Mouse (Mus musculus): ENCODE data around the gene Pitpnm1.

- TF ChIP-seq POLR2A (IDR thresholded peaks at IDR 0.05; ENCODE audit: control insufficient read depth, extremely low read depth, insufficient read depth, low read length, poor library complexity) (no peak), CTCF (IDR thresholded peaks at IDR 0.05; ENCODE audit: borderline replicate concordance, control insufficient read depth, extremely low read depth, insufficient read depth, low read length, poor library complexity) (no peak)
Observed at GRCm38 (mm10) chr19:4139446-4139845, 39.6 kb downstream of the Pitpnm1 start, which contains the start of gene Gpr152.
